Mouse (Mus musculus) hindbrain, embryonic 12.5 days (tissue): ENCODE measurements at regions not wholly inside any gene's neighbourhood (a gene's known extent, or its start where the extent isn't known, plus 50 kb on each side); places are given as distances from the start of the nearest gene placed in this dataset.

Source experiments
- ATAC-seq: fragments of 200-750 bp; cut with Nextera tagmentation; 2 replicates; pipeline ENCODE4 v1.8.0; 2017; ENCODE audit warnings: moderate TSS enrichment; ENCODE audit not compliant: low FRiP score
- H3K27ac ChIP-seq: fragments of 300-500 bp; sonication (generic); 2 replicates; pipeline ENCODE4 v1.5.1; 2016; ENCODE audit warnings: mild to moderate bottlenecking
- H3K27me3 ChIP-seq: fragments of 300-500 bp; sonication (generic); 2 replicates; pipeline ENCODE4 v1.6.1; 2016; ENCODE audit warnings: mild to moderate bottlenecking
- H3K36me3 ChIP-seq: fragments of 300-500 bp; sonication (generic); 2 replicates; pipeline ENCODE4 v1.6.1; 2016; ENCODE audit warnings: mild to moderate bottlenecking
- H3K4me1 ChIP-seq: fragments of 300-500 bp; sonication (generic); 2 replicates; pipeline ENCODE4 v1.6.1; 2016
- H3K4me2 ChIP-seq: fragments of 300-500 bp; sonication (generic); replicated peaks from 2 replicates; pipeline ENCODE4 v1.6.1; 2016; ENCODE audit warnings: mild to moderate bottlenecking
- H3K4me3 ChIP-seq: fragments of 300-500 bp; sonication (generic); 2 replicates; pipeline ENCODE4 v1.5.1; 2016; ENCODE audit warnings: mild to moderate bottlenecking
- H3K9ac ChIP-seq: fragments of 300-500 bp; sonication (generic); 2 replicates; pipeline ENCODE4 v1.6.1; 2016; ENCODE audit warnings: mild to moderate bottlenecking, moderate library complexity
- H3K9me3 ChIP-seq: fragments of 300-500 bp; sonication (generic); replicated peaks from 2 replicates; pipeline ENCODE4 v1.6.1; 2016; ENCODE audit warnings: mild to moderate bottlenecking
- WGBS: fragments of 180-500 bp; shearing (Covaris S2); methylation state at CpG from one replicate; pipeline ENCODE4 v1.1.7; 2016; 5-methylcytosine and 5-hydroxymethylcytosine counted together

GRCm38 (mm10) chr2:132472126-132472525 is 86.9 kb upstream of the Prokr2 start:
- 48% methylated on average over 2 of the region's 2 CpGs for WGBS
- Histone ChIP-seq H3K27me3 (no peaks in the 10 kb centered on the region), H3K27ac (no peak overlapping the region), H3K9me3 (no peaks in the 10 kb centered on the region), H3K9ac (no peak overlapping the region), H3K36me3 (no peaks in the 10 kb centered on the region), H3K4me1 (no peaks in the 10 kb centered on the region), H3K4me3 (no peak overlapping the region), H3K4me2 (no peak overlapping the region)
- ATAC-seq = no peak

- no peak overlapping the region for H3K4me2 ChIP-seq
- WGBS = 85% methylated on average over 9 of the region's 9 CpGs
- ATAC-seq = no peak
- H3K27ac ChIP-seq = no peak overlapping the region
- H3K9me3 ChIP-seq = no peaks in the 10 kb centered on the region
- H3K4me1 ChIP-seq = no peaks in the 10 kb centered on the region
- H3K27me3 ChIP-seq = no peaks in the 10 kb centered on the region
- no peaks in the 10 kb centered on the region for H3K36me3 ChIP-seq
- no peak overlapping the region for H3K9ac ChIP-seq
- H3K4me3 ChIP-seq = no peak overlapping the region
These were observed 83.9 kb upstream of the Prokr2 start for GRCm38 (mm10) chr2:132468957-132469642.

DNA sequence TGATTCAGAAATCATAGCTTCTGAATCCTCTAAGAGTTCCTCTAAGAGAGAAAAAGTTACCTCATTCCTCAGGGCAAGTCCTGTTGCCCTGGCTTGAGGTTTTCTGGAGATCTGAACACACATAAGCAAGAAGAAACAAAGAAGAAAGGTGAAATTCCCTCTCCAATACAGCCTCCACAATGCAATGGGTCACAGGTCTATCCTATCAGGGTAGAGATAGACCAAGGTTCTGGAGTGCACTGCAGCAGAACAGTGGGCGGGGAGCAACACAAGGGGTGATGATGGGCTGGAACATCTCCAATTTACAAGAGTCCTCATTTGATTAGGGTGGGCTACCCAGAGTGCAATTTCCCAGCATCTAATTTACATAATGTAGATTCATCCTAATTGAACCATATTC is 69.8 kb upstream of the Prokr2 start:
- Histone ChIP-seq H3K4me2 (no peak overlapping the region), H3K27ac (no peak overlapping the region), H3K9me3 (no peaks in the 10 kb centered on the region), H3K36me3 (no peaks in the 10 kb centered on the region), H3K27me3 (no peaks in the 10 kb centered on the region), H3K4me1 (no peaks in the 10 kb centered on the region), H3K9ac (no peak overlapping the region), H3K4me3 (no peak overlapping the region)
- ATAC-seq = no peak
- WGBS = 86% methylated on average over 1 of the region's 1 CpGs

DNA sequence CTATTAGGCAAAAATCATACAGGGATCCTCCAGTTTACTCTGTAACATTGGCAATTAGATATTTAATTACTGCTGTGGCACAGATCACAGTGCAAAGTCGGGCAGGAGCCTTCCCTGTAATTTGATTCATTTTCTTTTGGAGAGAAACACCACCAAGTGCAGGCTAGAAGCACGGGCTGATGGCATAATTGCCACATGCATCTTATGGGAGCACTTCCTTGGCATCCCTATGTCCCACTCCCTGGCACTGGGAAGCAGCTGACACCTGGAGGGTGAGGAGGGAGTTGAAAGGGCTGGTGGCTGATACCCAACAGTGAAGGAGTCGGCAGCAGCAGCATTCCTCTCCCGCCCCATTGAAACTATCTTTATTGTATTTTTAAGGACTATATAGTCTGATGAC is 64.1 kb upstream of the Prokr2 start:
- Histone ChIP-seq H3K4me1 (peaks cover 21% of the 10 kb centered on the region), H3K4me3 (no peak overlapping the region), H3K36me3 (no peaks in the 10 kb centered on the region), H3K9me3 (no peaks in the 10 kb centered on the region), H3K9ac (no peak overlapping the region), H3K27me3 (no peaks in the 10 kb centered on the region), H3K27ac (no peak overlapping the region), H3K4me2 (no peak overlapping the region)
- ATAC-seq = no peak
- 75% methylated on average over 4 of the region's 4 CpGs for WGBS

DNA sequence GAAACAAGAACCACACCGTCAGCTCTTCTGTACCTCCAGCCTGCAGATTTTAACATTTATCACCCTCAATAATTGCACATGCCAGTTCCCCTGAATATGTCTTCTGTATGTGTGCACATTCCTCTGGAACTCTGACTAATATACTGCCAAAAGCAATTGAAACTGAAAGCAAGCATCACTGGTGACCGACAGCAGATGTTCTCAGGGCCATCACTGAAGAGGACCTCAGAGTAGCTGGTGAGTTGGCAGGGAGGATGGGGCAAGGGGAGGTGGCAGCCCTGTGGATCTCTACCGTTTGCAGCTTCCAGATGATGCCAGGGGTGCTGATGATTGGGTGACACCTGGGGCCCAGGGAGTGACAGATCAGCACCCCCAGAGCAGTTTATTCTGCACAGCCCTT is 62.6 kb upstream of the Prokr2 start:
- 72% methylated on average over 3 of the region's 3 CpGs for WGBS

GRCm38 (mm10) chr2:132446019-132446418 is 60.8 kb upstream of the Prokr2 start:
- H3K27me3 ChIP-seq = no peaks in the 10 kb centered on the region
- 32% methylated on average over 3 of the region's 3 CpGs for WGBS
- no peak overlapping the region for H3K4me2 ChIP-seq
- peaks cover 23% of the 10 kb centered on the region for H3K4me1 ChIP-seq
- H3K9me3 ChIP-seq = no peaks in the 10 kb centered on the region
- H3K27ac ChIP-seq = no peak overlapping the region
- no peak overlapping the region for H3K9ac ChIP-seq
- no peak for ATAC-seq
- H3K36me3 ChIP-seq = no peaks in the 10 kb centered on the region
- H3K4me3 ChIP-seq = no peak overlapping the region

More for the DNA sequence above, 62.6 kb upstream of the Prokr2 start:
- ATAC-seq = no peak
- H3K9ac ChIP-seq = no peak overlapping the region
- no peak overlapping the region for H3K27ac ChIP-seq
- no peak overlapping the region for H3K4me2 ChIP-seq
- H3K36me3 ChIP-seq = no peaks in the 10 kb centered on the region
- no peak overlapping the region for H3K4me3 ChIP-seq
- no peaks in the 10 kb centered on the region for H3K9me3 ChIP-seq
- H3K27me3 ChIP-seq = no peaks in the 10 kb centered on the region
- H3K4me1 ChIP-seq = peaks cover 23% of the 10 kb centered on the region

GRCm38 (mm10) chr2:132444442-132445161 is 59.4 kb upstream of the Prokr2 start:
- Histone ChIP-seq H3K4me2 (no peak overlapping the region), H3K27me3 (no peaks in the 10 kb centered on the region), H3K4me3 (no peak overlapping the region), H3K4me1 (peaks cover 23% of the 10 kb centered on the region), H3K9me3 (no peaks in the 10 kb centered on the region), H3K27ac (peak overlapping the region; percentile 45), H3K9ac (no peak overlapping the region), H3K36me3 (no peaks in the 10 kb centered on the region)
- 24% methylated on average over 11 of the region's 11 CpGs for WGBS
- ATAC-seq = peak; percentile 67
